Mouse (Mus musculus): ENCODE measurements around the gene Rpia. TPM values are rescaled to one million over a fixed set of nuclear protein-coding genes. Genes with fewer than 3 reads are reported as not detected.
"Not testable (repeated sequence)": the region's sequence is repeated elsewhere in the genome, so short reads cannot be mapped to it uniquely, and the experiment has no call there.

The Rpia gene
- polyA plus RNA-seq (2015; fragmentation: Nextera tagmentation; extraction: Ambion mirVana) = 3.2 and 3.4 TPM in 2 replicates

DNA sequence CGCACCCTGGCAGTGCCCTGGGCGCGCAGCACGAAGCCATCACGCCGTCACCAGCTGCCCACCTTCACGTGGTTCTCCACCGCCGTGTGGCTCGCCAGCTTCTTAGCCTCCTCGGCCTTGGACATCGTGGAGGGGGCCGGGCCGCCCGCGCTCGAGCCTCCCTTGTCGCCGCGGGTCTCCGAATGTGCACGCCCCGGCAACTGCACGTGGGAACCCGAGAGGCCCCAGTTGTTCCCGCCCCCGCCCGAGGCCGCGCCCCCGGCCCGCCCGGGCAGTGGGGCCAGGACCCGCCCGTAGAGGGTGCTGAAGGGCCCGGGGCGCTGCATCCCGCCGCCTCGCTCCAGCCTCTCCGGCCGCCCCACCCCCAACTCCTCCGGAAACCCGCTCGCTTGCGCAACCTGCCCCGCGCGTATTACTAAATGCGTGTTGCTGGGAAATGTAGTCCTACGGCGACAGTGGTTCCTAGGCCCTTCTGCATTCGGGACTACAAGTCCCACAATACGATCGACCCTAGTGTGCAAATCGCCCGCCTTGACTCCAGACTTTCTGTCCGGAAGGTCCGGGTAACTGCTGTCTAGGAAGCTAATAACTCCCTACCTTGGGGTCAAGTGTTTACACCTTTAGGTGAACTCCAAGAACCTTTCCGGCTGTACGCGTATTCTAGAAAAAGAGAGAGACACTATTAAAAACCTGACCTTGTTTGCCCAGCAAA, at the start of gene Rpia:
Gene Rpia (minus strand): TSS at position 409 of the 712 bp plus-strand sequence.
- no peaks in the 10 kb centered on the region for H3K27me3 ChIP-seq (replicated peaks)
- H3K9ac ChIP-seq (replicated peaks) = peak within 1 kb of the TSS; percentile 81
- WGBS = under 1% methylated on average over 62 of the region's 62 CpGs
- no peaks in the 10 kb centered on the region for H3K36me3 ChIP-seq
- peak; percentile 98 for ATAC-seq (ENCODE audit: low FRiP score)
- peak within 1 kb of the TSS; percentile 89 for H3K4me2 ChIP-seq
- no peaks in the 10 kb centered on the region for H3K9me3 ChIP-seq (replicated peaks)
- H3K4me1 ChIP-seq = peaks cover 35% of the 10 kb centered on the region
- peak within 1 kb of the TSS; percentile 84 for H3K4me3 ChIP-seq (replicated peaks)
- H3K27ac ChIP-seq (replicated peaks) = peak within 1 kb of the TSS; percentile 73

DNA sequence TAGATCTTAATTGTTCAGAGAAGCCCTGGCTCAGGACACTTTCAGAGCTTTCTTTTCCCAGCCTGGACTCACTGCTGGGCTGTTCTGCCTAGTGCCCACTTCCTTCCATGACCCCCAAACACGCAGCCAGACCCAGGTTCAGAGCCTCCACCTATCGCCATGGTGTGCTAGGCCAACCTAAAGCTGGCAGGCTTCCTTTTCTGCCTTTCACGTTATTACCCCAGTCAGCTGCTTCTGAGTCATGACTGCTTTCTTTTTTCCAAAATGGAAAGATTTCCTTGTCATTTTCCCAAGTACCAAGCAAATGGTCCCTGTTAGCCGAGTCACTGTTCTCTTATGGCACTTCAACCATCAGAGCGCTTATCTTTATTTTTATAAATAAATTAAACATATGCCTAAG, 48.2 kb upstream of the Rpia start:
- no peak overlapping the region for H3K27ac ChIP-seq (replicated peaks)
- H3K36me3 ChIP-seq = no peaks in the 10 kb centered on the region
- H3K4me3 ChIP-seq (replicated peaks) = no peak overlapping the region
- 70% methylated on average over 5 of the region's 5 CpGs for WGBS
- no peaks in the 10 kb centered on the region for H3K9me3 ChIP-seq (replicated peaks)
- H3K4me2 ChIP-seq = no peak overlapping the region
- H3K27me3 ChIP-seq (replicated peaks) = no peaks in the 10 kb centered on the region
- peaks cover 12% of the 10 kb centered on the region for H3K4me1 ChIP-seq
- no peak overlapping the region for H3K9ac ChIP-seq (replicated peaks)
- no peak for ATAC-seq (ENCODE audit: low FRiP score)

DNA sequence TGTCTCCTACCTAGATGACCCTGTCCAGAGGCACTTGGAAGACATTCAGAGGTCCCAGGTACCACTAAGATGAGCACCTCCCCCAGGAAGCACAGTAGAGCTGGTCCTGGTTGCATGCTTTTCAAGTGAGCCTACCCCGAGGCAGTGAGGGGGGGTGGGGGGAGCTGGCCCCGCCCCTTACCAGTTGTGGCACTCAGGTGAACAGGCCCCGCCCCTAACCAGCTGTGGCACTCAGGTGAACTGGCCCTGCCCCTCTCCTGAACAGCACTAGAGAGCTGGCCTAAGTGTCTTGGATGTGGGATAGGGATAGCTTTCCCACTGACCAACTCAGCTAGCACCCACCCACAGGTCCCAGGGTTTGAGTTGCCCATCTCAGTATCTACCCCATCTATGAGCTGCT, 46.5 kb upstream of the Rpia start:
- no peaks in the 10 kb centered on the region for H3K27me3 ChIP-seq (replicated peaks)
- H3K27ac ChIP-seq (replicated peaks) = no peak overlapping the region
- peaks cover 7% of the 10 kb centered on the region for H3K4me1 ChIP-seq
- H3K36me3 ChIP-seq = no peaks in the 10 kb centered on the region
- ATAC-seq (ENCODE audit: low FRiP score) = no peak
- no peak overlapping the region for H3K4me2 ChIP-seq
- H3K9me3 ChIP-seq (replicated peaks) = no peaks in the 10 kb centered on the region
- WGBS = 56% methylated on average over 3 of the region's 3 CpGs
- H3K9ac ChIP-seq (replicated peaks) = no peak overlapping the region
- no peak overlapping the region for H3K4me3 ChIP-seq (replicated peaks)

DNA sequence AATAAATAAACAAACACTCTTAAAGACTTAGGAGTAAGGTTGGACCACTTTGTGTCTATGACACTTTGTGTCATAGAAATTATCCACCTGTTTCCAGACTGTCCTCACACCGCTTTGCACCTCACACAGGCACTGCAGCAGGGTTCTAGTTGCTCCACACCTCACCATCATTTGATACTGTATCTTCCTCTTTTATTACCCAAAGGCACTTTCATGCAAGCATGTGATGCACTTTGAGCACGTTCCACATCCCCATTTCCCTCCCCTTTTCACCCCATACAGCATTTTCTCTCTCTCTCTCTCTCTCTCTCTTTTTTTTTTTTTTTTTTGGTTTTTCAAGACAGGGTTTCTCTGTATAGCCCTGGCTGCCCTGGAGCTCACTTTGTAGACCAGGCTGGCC, 45.3 kb upstream of the Rpia start:
- H3K27me3 ChIP-seq (replicated peaks) = no peaks in the 10 kb centered on the region
- no peak overlapping the region for H3K9ac ChIP-seq (replicated peaks)
- H3K27ac ChIP-seq (replicated peaks) = no peak overlapping the region
- no peak overlapping the region for H3K4me3 ChIP-seq (replicated peaks)
- 85% methylated on average over 2 of the region's 2 CpGs for WGBS
- no peak overlapping the region for H3K4me2 ChIP-seq
- no peaks in the 10 kb centered on the region for H3K4me1 ChIP-seq
- no peaks in the 10 kb centered on the region for H3K36me3 ChIP-seq
- no peaks in the 10 kb centered on the region for H3K9me3 ChIP-seq (replicated peaks)
- ATAC-seq (ENCODE audit: low FRiP score) = no peak

DNA sequence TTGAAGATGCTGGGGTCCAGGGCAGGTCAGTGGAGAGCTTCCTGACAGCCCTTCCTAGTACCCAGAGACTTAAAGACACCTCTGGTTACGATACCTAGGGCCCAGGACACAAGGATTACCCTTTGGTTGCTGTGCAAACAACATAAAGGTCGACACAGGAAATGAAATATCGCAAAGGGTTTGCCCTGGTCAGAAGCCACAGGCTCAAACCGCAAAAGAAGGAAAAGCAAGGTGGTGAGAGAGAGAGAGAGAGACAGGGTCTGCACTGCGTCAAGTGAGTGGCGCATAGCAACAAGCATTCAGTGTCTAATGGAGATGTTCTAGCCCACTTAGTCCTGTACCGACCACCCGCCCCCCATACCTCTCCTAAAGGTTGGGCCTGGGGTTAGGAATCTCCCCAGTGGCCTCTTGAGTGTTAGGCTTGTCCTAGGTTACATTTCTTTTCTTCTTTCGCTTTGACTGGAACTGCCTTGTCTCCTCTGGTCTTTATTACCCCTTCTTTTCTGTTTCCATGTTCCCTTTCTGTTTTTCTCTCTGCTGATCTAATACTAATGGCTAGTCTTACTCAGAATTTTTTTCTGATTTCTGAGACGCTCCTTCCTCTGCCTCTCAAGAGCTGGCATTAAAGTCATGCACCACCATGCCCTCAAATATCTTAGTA, 39.3 kb upstream of the Rpia start:
- Histone ChIP-seq H3K27ac (replicated peaks) (no peak overlapping the region), H3K27me3 (replicated peaks) (no peaks in the 10 kb centered on the region), H3K36me3 (no peaks in the 10 kb centered on the region), H3K4me1 (no peaks in the 10 kb centered on the region), H3K4me3 (replicated peaks) (no peak overlapping the region), H3K4me2 (no peak overlapping the region), H3K9ac (replicated peaks) (no peak overlapping the region), H3K9me3 (replicated peaks) (no peaks in the 10 kb centered on the region)
- no peak for ATAC-seq (ENCODE audit: low FRiP score)
- WGBS = 81% methylated on average over 10 of the region's 10 CpGs

DNA sequence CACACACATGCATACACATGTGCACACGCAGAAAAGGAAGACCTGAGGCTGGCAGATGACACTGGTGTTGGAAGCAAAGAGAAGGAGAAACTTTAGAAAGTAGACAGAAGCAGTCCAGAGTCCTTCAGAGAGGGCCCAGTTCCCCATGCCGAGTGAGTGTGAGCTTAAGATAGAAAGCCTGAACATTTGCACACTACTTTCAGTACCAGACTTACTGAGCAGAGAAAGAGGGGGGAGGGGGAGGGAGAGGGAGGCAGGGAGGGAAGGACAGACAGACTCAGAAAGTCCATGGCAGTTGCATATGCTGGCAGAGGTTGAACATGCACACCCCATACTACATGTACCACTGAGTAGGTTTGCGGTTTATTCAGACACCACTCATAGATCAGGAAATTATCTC, 38.5 kb upstream of the Rpia start:
- ATAC-seq (ENCODE audit: low FRiP score) = no peak
- no peaks in the 10 kb centered on the region for H3K27me3 ChIP-seq (replicated peaks)
- no peak overlapping the region for H3K9ac ChIP-seq (replicated peaks)
- H3K9me3 ChIP-seq (replicated peaks) = no peaks in the 10 kb centered on the region
- no peak overlapping the region for H3K4me2 ChIP-seq
- no peaks in the 10 kb centered on the region for H3K36me3 ChIP-seq
- no peaks in the 10 kb centered on the region for H3K4me1 ChIP-seq
- WGBS = 82% methylated on average over 3 of the region's 3 CpGs
- H3K4me3 ChIP-seq (replicated peaks) = no peak overlapping the region
- H3K27ac ChIP-seq (replicated peaks) = no peak overlapping the region

DNA sequence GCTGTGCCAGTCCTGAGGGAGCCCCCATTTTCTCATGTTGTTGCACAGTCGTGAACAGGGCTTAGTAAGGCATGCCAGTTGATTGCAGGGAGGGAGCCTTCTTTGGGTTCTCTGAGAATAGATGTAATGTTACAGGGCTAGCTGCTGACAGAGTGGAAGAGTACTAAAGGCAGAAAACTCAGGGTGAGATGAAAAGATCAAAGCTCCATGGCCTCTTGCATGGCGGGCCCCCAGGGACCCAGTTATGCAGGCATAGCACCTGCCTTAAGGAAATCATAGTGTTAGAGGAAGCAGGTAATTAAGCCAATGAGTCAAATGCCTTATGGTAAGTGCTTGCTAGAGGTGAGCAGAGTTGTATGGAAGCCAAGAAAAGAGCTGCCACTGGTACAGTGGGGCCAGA, 37.4 kb upstream of the Rpia start:
- no peak for ATAC-seq (ENCODE audit: low FRiP score)

DNA sequence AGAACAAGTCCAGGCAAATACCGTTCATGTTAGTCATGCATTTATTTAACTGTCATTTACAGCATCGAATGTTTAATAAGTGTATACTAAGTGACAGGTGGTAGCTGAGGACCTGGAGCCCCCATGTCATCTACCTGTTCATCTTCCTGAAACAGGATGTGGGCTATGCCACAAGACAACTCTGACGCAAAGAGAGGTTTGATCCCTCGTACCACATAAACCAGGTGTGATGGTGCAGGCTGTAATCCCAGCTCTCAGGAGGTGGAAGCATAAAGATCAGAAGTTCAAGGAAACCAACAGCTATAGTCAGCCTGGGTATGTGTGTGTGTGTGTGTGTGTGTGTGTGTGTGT, 32.9 kb upstream of the Rpia start:
- WGBS = 56% methylated on average over 4 of the region's 4 CpGs
- no peak; the same call in 1 of the 2 replicates for ATAC-seq (ENCODE audit: low FRiP score)

More for the DNA sequence above, 37.4 kb upstream of the Rpia start:
- Histone ChIP-seq H3K4me1 (no peaks in the 10 kb centered on the region), H3K9ac (replicated peaks) (no peak overlapping the region), H3K4me3 (replicated peaks) (no peak overlapping the region), H3K27me3 (replicated peaks) (no peaks in the 10 kb centered on the region), H3K4me2 (no peak overlapping the region), H3K36me3 (no peaks in the 10 kb centered on the region), H3K9me3 (replicated peaks) (no peaks in the 10 kb centered on the region), H3K27ac (replicated peaks) (no peak overlapping the region)
- 60% methylated on average over 2 of the region's 2 CpGs for WGBS

DNA sequence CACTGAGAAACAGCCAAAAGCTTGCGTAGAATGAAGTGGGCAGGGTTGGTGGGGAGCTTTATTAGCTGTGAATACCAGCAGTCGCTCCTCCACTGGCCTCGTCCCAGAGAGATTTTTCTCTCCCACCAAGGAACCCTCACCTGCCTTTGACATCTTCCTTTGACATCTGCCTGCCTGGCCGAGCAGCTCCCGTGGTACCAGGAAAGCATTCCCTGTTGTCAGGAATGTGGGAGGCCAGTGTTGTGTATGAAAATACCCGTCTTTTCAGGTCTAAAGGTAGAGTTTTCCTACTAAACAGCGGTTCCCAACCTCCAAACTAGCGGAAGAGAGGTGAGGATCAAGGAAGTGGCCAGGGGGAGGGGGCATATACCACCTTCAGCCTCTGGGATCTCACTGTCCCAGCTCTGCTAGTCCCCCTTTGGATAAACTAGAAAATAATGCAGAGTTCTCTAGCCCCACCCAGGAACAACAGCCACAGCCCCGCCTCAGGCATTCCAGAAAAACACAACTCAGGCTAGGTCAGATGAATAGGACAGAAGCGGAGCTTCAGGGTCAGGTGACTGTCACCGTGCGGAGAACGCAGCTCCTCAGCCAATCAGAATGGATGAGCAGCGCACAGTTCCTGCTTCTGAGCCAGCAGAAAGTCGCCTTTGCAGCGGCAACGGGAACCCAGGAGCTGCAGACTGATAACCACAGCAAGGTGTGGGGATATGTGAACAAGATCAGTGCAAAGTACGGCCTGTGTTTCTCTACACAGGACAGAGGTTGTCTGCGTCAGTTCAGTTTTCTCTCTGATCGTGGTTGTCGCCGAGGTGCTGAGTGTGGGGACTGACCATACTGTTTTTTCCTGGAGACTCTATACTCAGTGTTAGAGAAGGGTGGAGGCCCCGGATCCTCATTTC, 32.3 kb upstream of the Rpia start:
- H3K27ac ChIP-seq (replicated peaks) = peak overlapping the region; percentile 71
- 6% methylated on average over 23 of the region's 23 CpGs for WGBS
- peak overlapping the region; percentile 53 for H3K9ac ChIP-seq (replicated peaks)
- ATAC-seq (ENCODE audit: low FRiP score) = peak; percentile 96
- no peaks in the 10 kb centered on the region for H3K36me3 ChIP-seq
- no peaks in the 10 kb centered on the region for H3K27me3 ChIP-seq (replicated peaks)
- peak overlapping the region; percentile 52 for H3K4me3 ChIP-seq (replicated peaks)
- H3K4me1 ChIP-seq = peaks cover 6% of the 10 kb centered on the region
- H3K4me2 ChIP-seq = peak overlapping the region; percentile 86
- H3K9me3 ChIP-seq (replicated peaks) = no peaks in the 10 kb centered on the region

More for the DNA sequence above, 32.9 kb upstream of the Rpia start:
- H3K4me2 ChIP-seq = peak overlapping the region; percentile 86
- H3K9me3 ChIP-seq (replicated peaks) = no peaks in the 10 kb centered on the region
- peak overlapping the region; percentile 52 for H3K4me3 ChIP-seq (replicated peaks)
- H3K27ac ChIP-seq (replicated peaks) = peak overlapping the region; percentile 71
- peak overlapping the region; percentile 53; the same call in 1 of the 2 replicates for H3K9ac ChIP-seq (replicated peaks)
- H3K36me3 ChIP-seq = no peaks in the 10 kb centered on the region
- H3K4me1 ChIP-seq = peaks cover 6% of the 10 kb centered on the region
- H3K27me3 ChIP-seq (replicated peaks) = no peaks in the 10 kb centered on the region

DNA sequence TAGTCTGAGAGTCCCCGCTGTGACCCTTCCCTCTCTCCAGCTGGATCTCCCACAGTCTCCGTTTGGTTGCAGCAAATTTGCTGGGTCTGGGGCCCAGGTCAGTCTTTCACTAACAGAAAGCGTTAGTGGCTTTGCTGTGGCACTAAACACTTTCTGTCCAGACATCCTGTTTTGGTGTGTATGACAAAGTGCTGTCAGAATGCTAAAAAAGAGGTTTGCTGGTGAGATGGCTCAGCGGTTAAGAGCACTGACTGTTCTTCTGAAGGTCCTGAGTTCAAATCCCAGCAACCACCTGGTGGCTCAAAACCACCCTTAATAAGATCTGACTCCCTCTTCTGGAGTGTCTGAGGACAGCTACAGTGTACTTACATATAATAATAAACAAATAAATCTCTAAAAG, 31.2 kb upstream of the Rpia start:
- H3K27me3 ChIP-seq (replicated peaks); H3K9me3 ChIP-seq (replicated peaks); H3K9ac ChIP-seq (replicated peaks); H3K4me3 ChIP-seq (replicated peaks); H3K4me1 ChIP-seq; H3K4me2 ChIP-seq; ATAC-seq (ENCODE audit: low FRiP score); H3K36me3 ChIP-seq; H3K27ac ChIP-seq (replicated peaks): not testable (repeated sequence)
- 84% methylated on average over 4 of the region's 4 CpGs for WGBS

DNA sequence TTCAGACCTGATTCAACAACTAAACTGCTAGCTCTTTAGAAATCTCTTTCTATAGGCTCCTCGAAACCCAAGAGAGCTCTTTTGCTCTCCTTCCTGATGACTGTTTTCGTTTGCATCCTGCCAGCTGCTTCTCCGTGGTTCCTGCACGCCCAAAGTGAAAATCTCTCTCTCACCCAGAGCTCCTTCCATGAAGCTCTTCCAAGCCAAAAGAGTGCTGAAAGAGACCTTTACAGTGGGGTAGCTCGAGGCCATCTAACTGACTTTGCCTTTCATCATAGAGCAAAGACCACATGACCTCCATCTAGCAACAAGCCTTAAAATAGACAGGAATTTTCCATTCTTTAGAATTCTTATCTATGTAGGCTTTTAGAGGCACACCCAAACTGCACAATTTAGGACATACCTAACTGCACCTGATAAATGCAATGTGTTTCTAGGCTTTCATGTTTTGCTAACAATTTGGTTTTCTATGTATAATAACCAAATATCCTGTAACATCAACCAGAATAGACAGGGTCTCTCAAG, 30.4 kb upstream of the Rpia start:
- no peak overlapping the region for H3K27ac ChIP-seq (replicated peaks)
- no peaks in the 10 kb centered on the region for H3K27me3 ChIP-seq (replicated peaks)
- no peaks in the 10 kb centered on the region for H3K9me3 ChIP-seq (replicated peaks)
- no peaks in the 10 kb centered on the region for H3K36me3 ChIP-seq
- no peak overlapping the region for H3K4me3 ChIP-seq (replicated peaks)
- no peak overlapping the region for H3K4me2 ChIP-seq
- no peak for ATAC-seq (ENCODE audit: low FRiP score)
- H3K9ac ChIP-seq (replicated peaks) = no peak overlapping the region
- 69% methylated on average over 5 of the region's 5 CpGs for WGBS
- peaks cover 6% of the 10 kb centered on the region for H3K4me1 ChIP-seq
